Mouse (Mus musculus): ENCODE measurements around the gene 4930415O20Rik.

Gene 4930415O20Rik

DNA sequence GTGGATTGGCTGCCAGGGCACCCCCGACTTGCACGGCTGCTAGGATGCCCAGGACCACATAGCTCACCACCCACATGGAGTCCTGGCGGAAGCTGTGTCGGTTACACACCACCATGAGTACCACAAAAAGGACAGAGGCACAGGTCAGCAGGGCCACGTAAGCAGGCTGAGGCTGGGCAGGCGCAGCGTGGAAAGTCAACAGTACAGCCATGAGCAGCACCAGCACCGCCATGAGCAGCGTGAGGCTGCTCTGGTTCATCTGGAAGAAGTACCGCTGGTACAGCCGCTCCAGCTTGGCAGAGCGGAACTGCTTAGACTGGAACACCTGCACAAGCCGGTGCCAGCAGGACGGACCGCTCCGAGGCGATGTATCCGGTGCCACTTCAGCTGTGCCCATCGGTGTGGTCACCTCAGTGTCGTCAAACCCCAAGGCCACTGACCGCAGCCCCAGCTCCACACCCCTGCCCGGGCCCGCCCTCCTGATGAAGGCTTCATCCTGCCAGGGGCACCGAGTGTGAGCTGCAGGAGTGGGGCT lies 33.3 kb downstream of the 4930415O20Rik start:
- no peak for DNase-seq (ENCODE audit: low read depth, low spot score)

GRCm38 (mm10) chr15:98606051-98606536 lies 35.3 kb downstream of the 4930415O20Rik start:
- no peak for DNase-seq (ENCODE audit: low read depth, low spot score)

DNA sequence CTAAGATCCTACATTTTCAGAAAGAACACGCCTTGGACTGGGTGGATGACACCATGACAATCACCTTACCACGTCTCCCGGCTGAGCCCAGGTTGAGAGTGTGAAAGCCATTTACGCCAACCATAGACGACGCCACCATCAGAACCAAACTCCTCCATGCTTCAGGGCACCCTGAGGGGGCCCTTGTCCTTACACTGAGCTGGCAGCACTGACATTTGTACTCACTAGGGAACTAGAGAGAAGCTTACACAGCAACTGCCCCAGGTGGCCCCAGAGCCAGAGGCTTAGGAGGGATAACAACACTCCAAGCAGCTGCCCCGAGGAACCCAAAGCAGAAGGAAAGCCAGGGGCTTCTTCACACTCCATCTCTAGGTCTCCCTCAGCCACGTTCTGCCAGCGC lies 35.9 kb downstream of the 4930415O20Rik start:
- DNase-seq (ENCODE audit: low read depth, low spot score): no peak

GRCm38 (mm10) chr15:98607557-98607956 lies 36.8 kb downstream of the 4930415O20Rik start:
- no peak for DNase-seq (ENCODE audit: low read depth, low spot score)

DNA sequence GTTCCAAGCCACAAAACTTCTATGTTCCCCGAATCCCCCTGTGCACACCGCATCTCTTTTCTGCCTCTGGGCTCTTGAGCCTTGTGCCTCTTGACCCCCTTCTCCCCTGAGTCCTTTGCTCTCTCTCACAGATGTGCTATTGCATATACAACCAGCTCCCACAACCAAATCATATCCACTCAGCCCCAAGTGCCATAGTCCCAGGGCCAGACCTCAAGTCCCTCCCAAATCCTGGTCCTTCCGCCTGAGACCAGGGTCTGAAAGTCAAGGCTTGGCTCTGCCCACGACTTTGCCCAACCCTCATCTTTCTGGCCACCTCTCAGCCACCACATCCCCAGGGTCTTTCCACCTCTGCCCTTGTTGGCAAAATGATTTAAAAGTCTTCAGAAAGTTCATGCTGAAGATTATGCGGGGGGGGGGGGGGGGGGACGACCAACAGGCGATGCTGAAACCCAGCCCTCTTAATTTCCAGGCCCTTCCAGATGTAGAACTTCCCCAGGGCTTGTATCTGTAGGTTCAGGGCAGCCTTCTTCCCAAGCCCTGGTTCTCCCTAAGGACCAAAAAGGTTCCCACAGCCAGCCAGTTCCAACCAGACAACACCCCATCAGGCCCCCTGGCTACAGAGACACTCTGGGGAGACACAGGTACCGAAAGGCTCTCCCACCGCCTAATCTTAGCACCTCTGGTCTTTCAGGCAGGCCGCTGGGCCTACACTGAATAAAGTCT lies 37.4 kb downstream of the 4930415O20Rik start:
- no peak for DNase-seq (ENCODE audit: low read depth, low spot score)

- no peak for DNase-seq (ENCODE audit: low read depth, low spot score)
Observed at GRCm38 (mm10) chr15:98608784-98609250, 38.0 kb downstream of the 4930415O20Rik start.

DNA sequence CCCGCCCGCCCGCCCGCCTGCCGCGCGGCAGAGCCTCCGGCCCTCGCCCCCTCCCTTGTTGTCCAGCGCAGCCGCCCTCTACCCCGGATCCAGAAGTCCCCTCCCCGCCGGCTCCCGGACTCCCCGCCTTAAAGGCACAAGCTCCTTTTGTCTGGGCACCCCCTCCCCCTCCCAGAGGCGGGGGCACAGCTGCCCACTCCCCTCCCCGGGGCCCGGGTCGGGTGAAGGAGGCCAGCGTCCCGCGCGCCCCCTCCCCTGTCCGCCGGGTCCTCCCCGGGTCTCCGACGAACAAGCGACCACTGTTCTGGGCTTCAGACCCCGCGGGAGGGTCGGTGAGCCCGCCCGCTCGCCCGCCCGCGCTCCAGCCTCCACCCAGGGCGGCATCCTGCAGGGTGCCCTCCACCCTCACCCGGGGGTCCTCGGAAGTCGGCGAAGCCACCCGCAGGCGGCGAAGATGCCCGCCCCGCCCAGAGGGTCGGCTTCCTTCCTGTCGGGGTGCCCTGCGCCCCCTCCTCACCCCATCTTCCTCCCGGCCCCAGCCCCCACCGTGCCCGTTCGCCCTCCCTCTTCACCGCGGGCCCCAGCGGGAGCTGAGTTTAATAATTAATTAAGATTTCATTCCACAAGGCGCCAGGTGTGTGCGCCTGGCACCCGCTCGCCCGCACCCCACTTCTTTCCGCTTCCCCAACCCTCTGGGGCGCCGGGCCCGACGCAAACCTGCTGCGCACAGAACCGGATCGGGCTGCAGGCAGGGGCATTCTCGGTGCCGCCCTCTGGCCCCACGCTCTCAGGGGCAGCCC lies 38.7 kb downstream of the 4930415O20Rik start, which contains the start of gene Adcy6:
Gene Adcy6 (minus strand): TSS at position 746 of the 800 bp plus-strand sequence.
- DNase-seq (ENCODE audit: low read depth, low spot score): peak; percentile 84

GRCm38 (mm10) chr15:98610131-98610633 lies 39.4 kb downstream of the 4930415O20Rik start:
- DNase-seq (ENCODE audit: low read depth, low spot score): no peak

- DNase-seq (ENCODE audit: low read depth, low spot score): no peak
Observed at GRCm38 (mm10) chr15:98612229-98612628, 41.4 kb downstream of the 4930415O20Rik start.

GRCm38 (mm10) chr15:98614551-98614950 lies 43.7 kb downstream of the 4930415O20Rik start:
- no peak for DNase-seq (ENCODE audit: low read depth, low spot score)

DNA sequence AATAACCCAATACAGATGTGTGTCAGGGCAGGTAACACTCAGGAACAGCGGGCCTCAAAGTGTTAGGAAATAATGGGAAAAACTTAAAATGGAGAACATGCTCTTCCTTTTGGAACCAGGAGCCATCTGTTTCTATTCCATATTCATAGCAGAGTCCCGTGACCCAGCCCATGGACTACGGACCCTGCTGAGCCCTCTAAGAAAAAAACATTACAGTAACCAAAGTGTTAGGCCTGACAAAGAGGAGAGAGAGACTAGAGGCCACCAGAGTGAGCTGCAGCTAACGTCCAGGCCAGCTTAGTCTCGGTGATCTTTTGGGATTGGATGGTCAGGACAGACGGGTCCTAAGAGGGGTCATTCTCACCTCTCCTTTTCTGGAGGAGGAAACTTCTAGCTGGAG lies 44.2 kb downstream of the 4930415O20Rik start:
- DNase-seq (ENCODE audit: low read depth, low spot score): no peak

DNA sequence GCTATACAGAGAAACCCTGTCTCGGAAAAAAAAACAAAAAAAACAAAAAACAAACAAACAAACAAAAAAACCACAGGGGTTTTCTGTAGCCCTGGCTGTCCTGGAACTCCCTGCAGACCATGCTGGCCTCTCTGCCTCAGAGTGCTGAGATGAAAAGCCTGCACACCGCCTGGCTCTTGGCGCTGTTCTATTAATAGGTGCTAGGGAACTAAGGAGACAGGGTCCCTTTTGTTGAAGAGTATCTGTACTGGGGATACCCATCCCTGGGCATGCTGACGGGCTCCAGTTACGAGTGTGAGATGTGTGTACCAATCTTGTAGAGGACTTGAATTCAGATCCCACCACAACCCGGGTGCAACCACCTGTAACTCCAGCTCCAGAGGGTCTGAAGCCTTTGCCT lies 44.9 kb downstream of the 4930415O20Rik start:
- DNase-seq (ENCODE audit: low read depth, low spot score): no peak

GRCm38 (mm10) chr15:98616362-98617175 lies 45.8 kb downstream of the 4930415O20Rik start:
- no peak for DNase-seq (ENCODE audit: low read depth, low spot score)

GRCm38 (mm10) chr15:98617176-98617537 lies 46.4 kb downstream of the 4930415O20Rik start:
- peak; percentile 90 for DNase-seq (ENCODE audit: low read depth, low spot score)

GRCm38 (mm10) chr15:98622199-98622598 lies 51.4 kb downstream of the 4930415O20Rik start:
- DNase-seq (ENCODE audit: low read depth, low spot score): no peak

DNA sequence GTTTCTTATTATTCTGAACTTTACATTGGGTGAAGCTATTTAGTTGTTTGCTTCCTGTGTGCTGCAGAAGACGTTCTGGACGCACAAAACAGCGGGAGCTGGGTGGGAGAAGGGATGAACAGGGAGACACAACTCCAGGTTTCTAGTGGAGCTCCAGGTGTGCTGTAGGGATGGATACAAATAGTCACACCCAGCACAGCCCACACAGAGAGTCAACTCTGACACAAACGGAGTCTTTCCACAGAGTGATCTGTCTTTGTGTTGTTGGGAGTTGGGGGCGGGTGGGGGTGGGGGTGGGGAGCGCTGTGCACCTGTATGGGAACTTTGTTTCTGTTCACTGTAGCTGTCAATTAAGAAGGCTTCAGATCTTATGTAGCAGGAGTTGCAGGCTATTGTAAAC lies 51.9 kb downstream of the 4930415O20Rik start:
- no peak for DNase-seq (ENCODE audit: low read depth, low spot score)

DNA sequence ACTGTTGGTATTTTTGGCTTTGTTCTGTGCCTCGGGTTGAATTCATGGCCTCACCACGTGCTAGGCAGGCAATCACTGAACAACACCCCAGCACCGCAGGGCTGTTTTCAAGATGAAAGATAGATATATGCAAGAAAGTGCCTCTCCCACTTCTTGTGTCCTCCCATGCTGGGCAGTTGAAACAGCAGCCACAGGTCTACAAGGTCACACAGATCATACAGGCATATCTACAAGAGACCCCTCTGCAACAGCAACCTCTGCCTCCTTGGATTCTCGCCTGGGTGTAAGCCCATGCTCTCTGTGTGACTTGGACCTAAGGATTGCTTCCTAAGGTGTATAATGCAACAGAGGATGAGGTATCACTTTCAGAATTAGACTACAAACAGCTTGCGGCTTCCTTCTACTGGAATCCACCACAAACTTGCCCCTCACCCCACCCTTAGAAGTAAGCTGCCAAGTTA lies 52.6 kb downstream of the 4930415O20Rik start:
- DNase-seq (ENCODE audit: low read depth, low spot score): no peak

GRCm38 (mm10) chr15:98626078-98626477 lies 55.3 kb downstream of the 4930415O20Rik start:
- DNase-seq (ENCODE audit: low read depth, low spot score): no peak

GRCm38 (mm10) chr15:98626487-98627212 lies 55.8 kb downstream of the 4930415O20Rik start:
- no peak for DNase-seq (ENCODE audit: low read depth, low spot score)

DNA sequence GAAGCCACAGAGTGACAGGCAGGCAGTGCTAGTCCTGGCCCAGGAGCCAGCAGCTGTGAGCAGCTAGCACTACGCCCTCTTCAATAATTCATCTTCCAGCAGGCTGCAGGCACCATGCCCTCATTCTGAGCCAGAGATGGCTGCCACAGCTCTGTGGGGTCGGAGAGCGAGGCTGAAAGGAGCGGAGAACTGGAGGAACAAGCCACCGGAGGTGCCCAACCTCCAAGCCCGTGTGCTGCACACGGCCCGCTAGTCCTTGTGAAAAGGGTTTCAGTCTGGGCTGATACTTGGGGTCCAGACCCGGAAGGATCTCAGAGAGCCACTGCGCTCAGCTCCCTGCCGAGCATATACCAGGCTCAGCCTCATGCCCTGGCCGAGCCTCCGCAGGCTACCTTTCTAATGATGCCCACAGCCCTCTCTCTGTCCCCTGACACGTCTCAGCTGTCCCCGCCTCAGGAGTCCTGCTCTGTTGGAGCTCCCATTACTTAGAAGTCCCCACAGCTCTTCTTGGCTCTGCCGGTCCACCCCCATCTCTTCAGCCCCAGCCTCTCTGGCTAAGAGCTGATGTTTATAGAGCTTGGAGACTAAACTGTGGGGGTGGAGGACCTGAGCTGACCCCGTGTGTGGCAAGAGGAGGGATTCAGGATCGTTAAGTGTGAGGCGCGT lies 57.9 kb downstream of the 4930415O20Rik start:
- DNase-seq (ENCODE audit: low read depth, low spot score): no peak

Measured in mesoderm, embryonic 11.5 days (tissue).